Mouse (Mus musculus): ENCODE results near the gene Zfp248. TPM values are rescaled to one million over a fixed set of nuclear protein-coding genes. Genes with fewer than 3 reads are reported as not detected.

Gene Zfp248
- 1 to 10 TPM; 2.1 to 2.5 TPM for total RNA-seq (2021)

DNA sequence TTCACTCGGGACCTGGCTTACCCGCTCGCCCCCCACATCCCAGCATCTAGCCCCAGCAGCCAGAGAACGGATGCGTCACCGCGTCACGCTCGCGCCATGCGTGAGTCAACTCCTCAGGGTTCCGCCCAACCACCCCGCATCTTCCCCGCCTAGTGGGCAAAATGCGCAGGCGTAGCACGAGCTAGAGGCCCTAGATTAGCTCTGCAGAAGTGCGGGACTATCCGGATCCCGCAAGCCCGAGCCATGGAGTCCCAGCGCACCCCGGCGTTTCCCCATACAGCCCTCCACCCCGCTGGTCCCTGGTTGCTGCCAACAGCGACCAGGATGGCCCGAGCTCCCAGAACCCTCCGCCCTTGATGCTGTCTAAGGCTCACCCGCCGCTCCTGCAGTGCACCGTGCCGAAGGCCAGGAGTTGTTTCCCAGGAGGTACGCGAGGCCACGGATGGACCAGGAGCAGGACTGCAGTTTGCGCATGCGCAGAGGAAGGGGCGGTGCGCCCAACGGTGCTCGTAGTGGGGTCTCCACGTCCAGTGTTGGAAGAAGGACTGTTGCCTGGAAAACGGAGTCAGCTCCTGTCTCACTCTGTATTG, at the start of gene Zfp248:
Gene Zfp248 (minus strand): TSS at position 487 of the 590 bp plus-strand sequence.
- intact Hi-C loops (cut with DNase I): no loop called here
- DNase-seq (ENCODE audit: low spot score): peak; percentile 69

DNA sequence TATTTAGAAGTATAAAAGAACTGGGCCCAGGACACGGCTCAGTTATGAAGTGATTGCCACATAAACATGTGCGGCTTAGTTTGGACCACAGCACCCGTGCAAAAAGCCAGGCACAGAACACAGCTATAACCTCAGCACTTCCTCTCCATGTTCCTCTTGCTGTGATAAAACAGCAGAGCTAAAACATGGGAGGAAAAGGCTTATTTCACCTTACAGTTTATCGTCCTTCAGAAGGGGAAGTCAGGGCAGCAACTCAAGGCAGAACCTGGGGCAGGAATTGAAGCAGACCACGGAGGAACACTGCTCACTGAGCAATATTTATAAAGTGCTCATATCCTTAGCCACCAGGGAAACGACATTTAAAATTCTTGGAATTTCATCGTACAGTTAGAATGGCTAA, 43.7 kb upstream of the Zfp248 start:
- intact Hi-C loops (cut with DNase I): no loop called here
- DNase-seq (ENCODE audit: low spot score): no peak

DNA sequence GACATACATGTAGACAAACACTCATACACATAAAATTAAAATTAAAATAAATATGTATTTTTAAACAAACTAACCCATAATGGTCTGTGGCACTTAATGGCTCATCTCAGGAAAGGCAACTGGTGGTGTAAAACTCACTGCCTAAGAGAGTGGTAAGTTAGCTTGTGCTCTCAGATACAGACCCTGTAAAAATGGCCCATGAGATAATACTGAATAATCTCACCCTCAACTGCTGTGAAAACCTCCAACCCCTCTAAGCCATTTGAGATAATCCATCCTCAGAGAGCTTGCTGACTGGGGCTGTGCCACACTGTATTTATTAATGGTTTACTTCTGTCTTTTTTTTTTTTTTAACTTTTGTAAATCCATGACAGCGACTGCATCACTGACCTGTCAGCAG, 26.8 kb upstream of the Zfp248 start:
- intact Hi-C loops (cut with DNase I): no loop called here
- no peak for DNase-seq (ENCODE audit: low spot score)

DNA sequence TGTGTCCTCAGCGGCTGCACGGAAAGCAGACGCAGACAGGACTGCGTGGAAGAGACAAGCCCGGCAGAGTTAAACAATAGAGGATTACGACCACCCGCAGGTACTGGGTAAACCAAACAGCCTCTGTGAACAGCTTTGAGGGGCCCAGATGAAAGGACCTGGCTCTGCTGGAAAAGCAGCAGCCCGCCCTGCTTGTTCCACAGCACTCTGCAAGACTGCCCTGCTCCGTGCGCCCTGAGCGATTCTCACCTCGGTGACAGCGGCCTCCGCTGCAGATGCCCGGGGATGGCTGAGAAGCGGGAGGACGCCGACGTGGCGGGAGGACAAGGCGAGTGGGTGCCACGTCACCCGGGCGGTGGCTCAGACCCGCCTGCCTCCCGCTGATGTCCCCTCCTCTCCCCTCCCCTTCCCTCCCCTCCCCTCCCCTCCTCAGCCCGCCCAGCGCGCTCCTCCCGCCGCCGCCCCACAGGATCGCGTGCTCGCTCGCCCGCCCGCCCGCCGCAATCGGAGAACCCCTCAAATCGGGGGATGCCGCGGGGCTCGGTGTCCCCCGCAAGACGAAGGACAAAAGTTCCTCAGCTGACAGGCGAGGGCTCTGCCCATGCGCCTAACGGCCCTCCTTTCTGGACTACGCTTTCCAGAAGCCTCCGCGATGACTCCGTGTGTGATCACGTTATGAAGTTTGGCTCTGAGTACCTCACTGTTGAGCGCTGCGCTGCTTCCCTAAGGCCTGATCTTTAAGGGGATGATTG, 23.8 kb upstream of the Zfp248 start, which contains the start of gene Zfp9:
Gene Zfp9 (minus strand): TSS at position 364 of the 752 bp plus-strand sequence.
- peak; percentile 74 for DNase-seq (ENCODE audit: low spot score)
- intact Hi-C loops (cut with DNase I): no loop called here

DNA sequence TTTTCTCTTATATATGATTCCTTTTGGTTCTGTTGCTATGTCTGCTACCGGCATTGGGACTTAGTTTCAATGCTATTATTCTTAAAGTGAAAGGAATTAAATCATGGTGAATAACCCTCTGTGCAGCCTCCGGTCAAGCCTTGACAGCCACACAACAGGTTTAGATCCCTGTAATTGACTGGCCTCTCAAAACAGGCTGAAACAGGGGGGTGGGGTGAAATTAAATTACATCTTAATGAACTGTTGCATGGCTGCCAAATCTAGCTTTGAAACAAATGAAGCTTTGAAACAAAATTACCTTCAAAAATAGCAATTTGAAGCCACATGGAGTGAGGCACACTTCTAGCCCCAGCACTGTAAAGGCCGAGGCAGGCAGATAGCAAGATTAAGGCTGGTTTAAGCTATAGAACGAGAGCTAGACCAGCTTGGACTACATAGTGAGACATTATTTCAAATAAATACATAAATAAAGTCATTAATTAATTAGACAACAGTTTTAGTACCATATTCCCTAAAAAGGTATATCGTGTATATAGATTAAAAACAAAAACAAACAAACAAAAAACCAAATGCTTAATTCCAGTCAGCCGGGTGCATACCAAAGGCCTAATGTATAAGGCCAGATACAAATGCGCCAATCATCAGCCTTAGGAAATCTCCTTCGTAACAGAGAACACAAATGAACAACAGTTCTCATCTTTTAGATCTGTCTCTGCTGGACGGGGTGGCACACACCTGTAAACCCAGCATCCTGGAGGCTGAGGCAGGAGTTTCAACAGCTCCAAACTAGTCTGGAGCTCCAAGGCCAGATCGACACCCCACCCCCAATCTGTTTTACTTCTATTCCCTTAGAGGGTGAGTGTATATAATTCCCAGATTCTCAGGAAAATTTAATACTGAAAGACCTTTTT, 22.8 kb upstream of the Zfp248 start:
- intact Hi-C loops (cut with DNase I): no loop called here

DNA sequence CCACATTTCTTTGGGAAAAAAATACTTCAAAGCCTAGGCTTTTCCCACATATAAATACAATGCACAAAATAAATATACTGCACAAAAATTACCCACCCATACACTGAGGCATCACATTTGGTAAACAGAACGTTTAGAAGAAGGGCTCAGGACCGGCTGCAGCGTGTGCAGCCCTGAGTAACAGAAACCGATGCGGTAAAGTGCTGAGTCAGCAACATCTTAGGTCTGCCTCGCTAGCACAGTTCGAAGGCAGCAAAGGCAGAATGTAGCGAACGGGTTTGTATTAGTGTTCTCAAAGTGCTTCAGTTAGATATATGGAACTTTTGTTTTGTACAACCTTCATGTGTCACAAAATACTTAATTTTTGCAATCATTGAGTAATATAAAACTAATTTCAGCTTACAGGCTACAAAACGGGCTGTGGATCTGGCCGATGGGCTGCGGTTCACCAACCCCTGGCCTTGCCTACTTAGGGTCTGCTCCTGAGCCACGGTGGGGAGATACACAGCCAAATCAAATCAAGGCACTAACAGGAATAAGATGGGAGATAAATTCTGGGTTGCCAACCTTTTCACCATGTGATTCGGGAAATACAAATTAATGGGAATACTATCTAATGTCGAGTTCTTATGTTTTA, 6.9 kb upstream of the Zfp248 start:
- intact Hi-C loops (cut with DNase I): no loop called here
- no peak for DNase-seq (ENCODE audit: low spot score)

More for the DNA sequence above, 22.8 kb upstream of the Zfp248 start:
- DNase-seq (ENCODE audit: low spot score): no peak

DNA sequence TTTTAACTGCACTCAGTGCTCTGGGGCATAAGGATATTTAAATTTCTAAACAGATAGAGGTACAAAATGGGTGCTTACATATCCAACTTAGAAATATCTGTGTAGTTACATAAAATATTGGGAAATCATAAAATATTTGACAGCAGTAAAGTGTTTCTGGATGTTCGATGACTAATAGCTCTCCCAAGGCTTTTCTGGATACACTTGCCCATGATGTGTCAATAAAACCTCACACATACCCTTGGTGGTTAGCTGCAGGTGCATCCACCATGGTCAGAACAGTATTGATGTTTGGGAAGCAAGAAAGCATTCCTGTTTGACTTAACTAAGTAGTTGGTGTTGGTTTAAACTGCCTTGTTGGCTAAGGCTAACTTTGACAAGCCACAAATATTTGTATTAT, 2.4 kb upstream of the Zfp248 start:
- intact Hi-C loops (cut with DNase I): no loop called here
- no peak for DNase-seq (ENCODE audit: low spot score)

DNA sequence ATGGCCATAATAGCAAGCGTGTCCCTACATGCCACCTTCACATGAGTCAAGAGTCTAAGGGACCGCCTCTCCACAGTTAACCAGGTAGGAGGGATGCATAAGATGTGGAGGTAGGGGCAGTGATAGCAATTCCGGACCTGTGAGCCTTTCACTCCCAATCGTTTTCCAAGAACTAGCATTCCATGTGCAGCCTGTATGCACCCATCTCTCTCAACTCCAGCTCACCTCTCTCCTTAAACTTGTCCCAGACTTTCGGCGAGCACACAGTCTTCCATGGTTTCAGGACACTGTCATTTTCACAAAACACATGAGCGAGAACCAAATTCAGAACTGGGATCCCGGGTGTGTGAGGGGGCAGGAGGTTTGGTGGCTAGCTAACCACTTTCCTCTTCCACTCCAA, 876 bp downstream of the Zfp248 start:
- DNase-seq (ENCODE audit: low spot score): no peak
- intact Hi-C loops (cut with DNase I): no loop called here

DNA sequence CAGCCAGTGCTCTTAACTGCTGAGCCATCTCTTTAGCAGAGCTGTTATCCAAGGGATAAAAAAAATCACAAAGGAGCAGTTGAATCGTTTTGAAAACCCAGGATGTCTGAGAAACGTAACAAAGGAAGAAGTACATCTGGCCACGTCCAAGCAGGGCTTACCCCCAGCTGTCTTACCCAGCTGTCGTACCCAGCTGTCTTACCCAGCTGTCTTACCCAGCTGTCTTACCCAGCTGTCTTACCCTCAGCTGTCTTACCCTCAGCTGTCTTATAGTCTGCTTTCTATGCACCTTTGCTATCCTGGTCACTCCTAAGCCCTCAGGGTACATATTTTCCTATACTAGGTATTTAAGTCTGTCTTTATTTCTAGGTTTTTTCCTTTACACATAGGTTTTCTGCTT, 23.8 kb downstream of the Zfp248 start:
- no peak for DNase-seq (ENCODE audit: low spot score)
- intact Hi-C loops (cut with DNase I): no loop called here

DNA sequence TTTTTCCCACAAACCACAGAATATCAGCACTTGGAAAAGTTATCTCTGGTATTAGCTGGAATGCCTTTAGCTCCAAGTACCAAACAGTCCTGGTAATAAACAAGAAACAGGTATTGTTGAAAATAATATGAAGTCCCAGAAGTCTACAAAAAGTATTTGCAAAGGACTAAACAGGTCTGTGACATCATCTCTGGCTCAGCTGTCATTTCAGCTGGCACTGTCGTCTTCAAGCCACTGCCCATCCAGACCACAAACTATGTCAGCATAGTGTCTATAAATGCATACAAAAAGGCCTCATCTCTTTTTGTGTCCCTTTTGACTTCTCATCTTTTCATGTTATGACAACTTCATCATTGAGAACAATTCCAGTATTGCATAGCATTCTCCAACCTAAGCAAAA, 28.7 kb downstream of the Zfp248 start:
- DNase-seq (ENCODE audit: low spot score): no peak
- intact Hi-C loops (cut with DNase I): no loop called here

DNA sequence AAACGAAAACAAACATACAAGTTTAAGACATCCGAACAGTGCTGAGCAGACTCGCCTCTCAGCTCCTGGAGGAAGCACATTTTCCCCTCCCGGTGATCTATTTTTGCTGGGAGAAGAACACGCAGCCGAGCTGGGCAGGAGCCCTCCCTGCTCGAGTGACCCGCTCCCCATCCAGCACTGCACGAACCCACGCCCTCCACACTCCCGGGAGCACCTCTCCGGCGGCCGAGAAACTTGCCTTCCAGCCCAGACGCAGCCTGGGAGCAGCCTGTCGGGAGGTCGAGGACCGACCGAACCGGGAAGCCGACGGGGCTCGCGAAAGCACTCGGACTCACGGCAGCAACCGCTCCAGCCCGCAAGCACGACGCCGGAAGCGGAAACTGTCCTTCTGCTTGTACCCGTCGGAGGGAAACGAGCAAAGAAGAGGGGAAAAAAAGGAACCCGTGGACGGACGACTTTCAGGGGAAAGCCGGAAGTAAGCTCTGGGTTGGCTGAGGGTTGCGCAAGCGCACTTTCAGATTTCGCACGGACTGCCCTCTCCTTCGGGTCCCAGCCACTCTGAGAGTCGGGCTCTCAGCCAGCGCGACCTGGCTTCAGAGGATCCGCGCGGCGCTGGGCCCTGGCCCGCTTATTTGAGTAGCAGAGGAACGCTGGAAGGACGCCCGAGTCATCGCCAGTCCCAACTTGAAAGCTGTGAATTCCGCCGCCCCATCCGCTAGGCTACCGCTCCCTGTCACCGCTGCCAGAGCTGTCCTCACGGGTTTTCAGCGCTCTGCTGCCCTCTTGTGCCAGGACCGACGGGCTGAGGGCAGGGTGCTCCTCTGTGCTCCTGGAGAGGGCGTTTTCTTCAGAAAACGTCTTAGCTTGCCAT, 36.0 kb downstream of the Zfp248 start, which contains the start of gene Bms1:
Gene Bms1 (minus strand): TSS at position 425 of the 871 bp plus-strand sequence.
- DNase-seq (ENCODE audit: low spot score): peak; percentile 89
- intact Hi-C loops (cut with DNase I): loop anchor here (1.0 kb wide), 1 partner anchor 240 kb away; no protein-coding TSS in a partner anchor

DNA sequence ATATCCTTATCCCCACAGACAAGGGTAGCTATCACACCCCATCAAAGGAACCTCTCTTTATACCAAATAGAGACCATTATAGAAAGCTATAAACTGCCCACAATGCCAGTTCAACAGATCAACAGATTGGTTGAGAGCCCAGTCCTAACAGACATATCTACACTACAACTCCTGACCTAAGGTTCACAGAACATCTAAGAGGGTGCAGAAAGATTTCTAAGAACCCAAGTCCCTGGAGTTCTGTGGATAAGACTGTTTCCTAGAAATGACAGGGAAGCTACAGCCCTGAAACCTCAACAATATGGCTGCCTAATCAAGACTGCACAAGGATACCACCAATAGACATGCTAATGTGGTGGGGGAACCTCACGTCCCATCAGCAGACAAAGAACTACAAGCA, 44.9 kb downstream of the Zfp248 start:
- DNase-seq (ENCODE audit: low spot score): no peak
- intact Hi-C loops (cut with DNase I): no loop called here

DNA sequence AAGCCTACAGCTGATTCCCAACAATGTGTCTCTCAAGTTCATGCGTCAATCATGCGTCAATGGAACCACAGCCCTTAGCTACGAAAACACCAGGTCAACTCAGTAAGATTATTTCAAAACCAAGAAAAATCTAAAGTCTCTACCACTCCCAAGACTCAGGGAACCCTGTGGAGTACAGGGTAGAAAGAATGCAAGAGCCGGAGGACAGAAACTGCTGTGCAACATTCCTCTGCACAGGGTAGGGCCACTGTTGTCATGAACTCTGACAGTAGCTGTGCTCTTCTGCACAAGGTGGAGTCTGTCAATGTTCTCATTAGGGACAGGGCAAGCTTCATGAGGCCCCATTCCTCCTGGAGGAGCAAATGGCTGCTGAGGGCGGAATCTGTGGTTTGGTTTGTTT, 46.8 kb downstream of the Zfp248 start:
- intact Hi-C loops (cut with DNase I): no loop called here

DNA sequence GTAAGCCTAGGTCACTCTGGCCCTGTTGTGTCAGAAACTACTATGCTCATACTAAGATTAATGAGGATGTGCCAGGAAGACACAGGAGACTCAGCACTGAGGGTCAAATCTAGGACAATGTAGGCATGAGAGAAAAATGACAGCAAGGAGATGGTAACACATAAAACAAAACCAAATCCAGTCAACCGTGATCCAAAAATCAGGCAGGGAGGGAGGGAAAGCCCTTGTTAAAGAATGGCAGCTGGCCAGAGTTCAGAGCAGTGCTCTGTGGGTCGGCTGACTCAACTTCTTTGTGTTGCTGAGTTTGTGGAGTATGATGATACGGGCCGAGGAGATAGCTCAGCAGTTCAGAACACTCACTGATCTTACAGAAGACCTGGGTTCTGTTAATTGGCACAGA, 48.9 kb downstream of the Zfp248 start:
- intact Hi-C loops (cut with DNase I): no loop called here

More for the DNA sequence above, 46.8 kb downstream of the Zfp248 start:
- no peak for DNase-seq (ENCODE audit: low spot score)

DNA sequence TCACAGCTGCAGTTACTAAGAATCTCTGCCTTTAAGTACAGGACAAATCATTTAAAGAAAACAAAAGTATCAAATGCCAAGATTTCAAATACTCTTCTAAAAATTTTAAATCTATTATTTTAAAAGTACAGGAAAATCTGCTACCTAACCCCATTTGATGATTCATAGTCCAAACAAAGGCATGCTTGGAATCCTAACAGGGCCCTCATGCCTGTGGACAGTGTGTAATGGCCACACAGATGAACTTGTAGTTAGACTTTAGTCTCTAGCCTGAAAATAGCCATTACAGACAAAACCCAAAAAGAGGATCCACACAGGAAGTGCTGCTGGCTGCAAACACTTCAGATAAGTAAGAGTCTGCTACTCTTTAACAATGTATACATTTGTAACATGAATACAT, 64.6 kb downstream of the Zfp248 start:
- DNase-seq (ENCODE audit: low spot score): no peak
- intact Hi-C loops (cut with DNase I): no loop called here

More for the DNA sequence above, 48.9 kb downstream of the Zfp248 start:
- DNase-seq (ENCODE audit: low spot score): no peak

DNA sequence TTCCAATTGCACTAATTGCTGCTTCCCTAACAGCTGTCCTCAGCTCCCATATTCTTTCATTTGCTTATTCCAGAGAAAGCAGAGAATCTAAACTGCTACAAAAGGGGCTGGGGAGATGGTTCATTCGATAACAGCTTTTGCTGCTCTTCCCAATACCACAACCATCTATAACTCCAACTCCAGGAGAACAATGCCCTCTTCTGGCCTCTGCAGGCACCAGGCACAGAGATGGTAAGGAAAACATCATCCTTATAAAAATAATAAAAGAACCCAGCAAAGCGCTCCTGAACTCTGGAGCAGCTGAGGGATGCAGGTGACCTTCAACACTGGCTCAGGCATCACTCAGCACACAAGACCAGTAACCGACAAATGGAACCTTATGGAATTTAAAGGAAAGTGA, 69.4 kb downstream of the Zfp248 start:
- intact Hi-C loops (cut with DNase I): loop anchor here (10.0 kb wide), 1 partner anchor 321 kb away; no protein-coding TSS in a partner anchor
- DNase-seq (ENCODE audit: low spot score): no peak

DNA sequence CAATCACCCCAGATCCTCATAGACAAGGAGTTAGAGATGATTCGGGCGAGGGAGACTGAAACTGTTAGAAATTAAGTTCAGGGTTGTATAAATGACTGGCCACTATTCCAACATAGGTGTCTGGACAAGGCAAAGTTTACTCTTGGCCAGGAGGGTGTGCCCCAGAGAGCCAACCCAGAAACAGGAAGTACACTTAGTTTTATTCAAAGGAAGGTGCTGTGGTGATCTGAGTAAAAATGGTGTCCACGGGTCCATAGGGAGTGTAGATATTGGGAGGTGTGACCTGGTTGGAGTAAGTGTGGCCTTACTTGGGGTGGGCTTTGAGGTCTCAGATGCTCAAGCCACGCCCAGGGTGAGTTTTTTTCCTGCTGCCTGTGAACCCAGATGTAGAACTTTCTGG, 74.1 kb downstream of the Zfp248 start:
- DNase-seq (ENCODE audit: low spot score): no peak
- intact Hi-C loops (cut with DNase I): loop anchor here (10.0 kb wide), 1 partner anchor 316 kb away; no protein-coding TSS in a partner anchor

DNA sequence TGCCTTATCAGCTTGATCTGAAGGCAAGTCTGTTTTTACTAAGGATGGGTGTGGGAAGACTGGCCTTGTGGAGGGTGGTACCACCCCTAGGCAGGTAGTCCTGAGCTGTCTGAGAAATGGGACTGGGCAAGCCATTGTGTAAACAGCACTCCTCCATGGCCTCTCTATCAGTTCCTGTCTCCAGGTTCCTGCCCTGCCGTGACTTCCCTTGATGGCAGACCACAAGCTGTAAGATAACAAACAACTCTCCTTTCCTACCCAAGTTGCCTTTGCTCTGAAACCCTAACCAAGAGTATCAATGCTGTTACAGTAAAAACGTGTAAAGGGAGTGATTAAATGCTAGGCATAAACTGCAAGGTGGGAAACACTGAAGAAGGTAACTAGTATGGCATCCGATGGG, 74.7 kb downstream of the Zfp248 start:
- no peak for DNase-seq (ENCODE audit: low spot score)
- intact Hi-C loops (cut with DNase I): loop anchor here (10.0 kb wide), 1 partner anchor 316 kb away; no protein-coding TSS in a partner anchor

Data from heart, postnatal 25 days (tissue).